Mouse (Mus musculus) adipocyte (in vitro differentiated cells): ENCODE measurements around the gene Dcpp2.
"Not testable (repeated sequence)": the region's sequence is repeated elsewhere in the genome, so short reads cannot be mapped to it uniquely, and the experiment has no call there.

Experiments
- DNase-seq: peaks from one replicate; pipeline ENCODE4 v3.0.0-alpha.2; 2016; ENCODE audit warnings: low spot score

Dcpp2 gene

DNA sequence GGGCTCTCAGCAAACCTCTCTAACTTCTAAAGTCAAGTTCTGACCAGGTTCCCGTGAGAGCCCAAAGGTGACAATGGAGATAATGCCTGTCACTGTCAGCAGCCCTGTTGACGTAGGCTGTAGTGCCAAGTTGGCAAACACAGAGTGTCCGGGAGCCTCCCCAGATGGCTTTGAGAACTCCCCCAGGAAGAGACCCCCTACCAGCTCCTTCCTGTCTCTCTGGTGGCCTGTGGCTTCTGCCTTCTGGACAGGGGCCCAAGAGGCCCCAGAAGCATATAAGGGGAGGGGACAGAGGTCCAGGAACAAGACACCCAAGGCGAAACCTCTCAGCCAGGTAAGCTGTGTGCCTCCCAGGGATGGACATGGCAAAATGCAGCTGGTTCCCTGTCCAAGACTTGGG lies at the start of gene Dcpp2, which contains the start of gene Dcpp1:
TSS of gene Dcpp2 (plus strand) at position 305 of the 400 bp plus-strand sequence.
TSS of gene Dcpp1 (plus strand) at position 301 of the 400 bp plus-strand sequence.
- DNase-seq: not testable (repeated sequence)

GRCm38 (mm10) chr17:23831201-23831600 lies 49.5 kb upstream of the Dcpp2 start:
- DNase-seq: no peak

- no peak for DNase-seq
These were observed 44.6 kb upstream of the Dcpp2 start, which contains the start of gene Prss33 for GRCm38 (mm10) chr17:23836006-23836575. Prss33 (minus strand) TSS chr17:23836056.

DNA sequence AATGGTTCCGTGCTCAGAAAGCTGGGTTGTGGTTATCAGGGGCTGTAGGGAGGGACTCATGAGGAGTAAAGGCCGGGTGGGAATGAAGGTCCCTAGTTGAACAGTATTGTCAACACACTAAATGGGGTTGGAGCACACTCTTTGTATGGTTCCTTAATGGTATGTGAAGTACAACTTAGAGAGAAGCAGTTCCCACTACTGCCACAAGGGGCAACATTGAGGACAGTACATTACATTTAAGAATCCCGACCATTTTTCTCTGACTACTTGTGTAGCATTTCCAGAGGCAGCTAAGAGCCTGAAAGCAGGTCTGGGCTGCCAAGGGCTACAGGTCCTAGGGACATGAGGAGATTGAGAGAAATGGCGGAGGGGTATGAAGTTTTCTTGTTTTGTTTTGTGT lies 39.5 kb upstream of the Dcpp2 start:
- DNase-seq: peak; percentile 69

DNA sequence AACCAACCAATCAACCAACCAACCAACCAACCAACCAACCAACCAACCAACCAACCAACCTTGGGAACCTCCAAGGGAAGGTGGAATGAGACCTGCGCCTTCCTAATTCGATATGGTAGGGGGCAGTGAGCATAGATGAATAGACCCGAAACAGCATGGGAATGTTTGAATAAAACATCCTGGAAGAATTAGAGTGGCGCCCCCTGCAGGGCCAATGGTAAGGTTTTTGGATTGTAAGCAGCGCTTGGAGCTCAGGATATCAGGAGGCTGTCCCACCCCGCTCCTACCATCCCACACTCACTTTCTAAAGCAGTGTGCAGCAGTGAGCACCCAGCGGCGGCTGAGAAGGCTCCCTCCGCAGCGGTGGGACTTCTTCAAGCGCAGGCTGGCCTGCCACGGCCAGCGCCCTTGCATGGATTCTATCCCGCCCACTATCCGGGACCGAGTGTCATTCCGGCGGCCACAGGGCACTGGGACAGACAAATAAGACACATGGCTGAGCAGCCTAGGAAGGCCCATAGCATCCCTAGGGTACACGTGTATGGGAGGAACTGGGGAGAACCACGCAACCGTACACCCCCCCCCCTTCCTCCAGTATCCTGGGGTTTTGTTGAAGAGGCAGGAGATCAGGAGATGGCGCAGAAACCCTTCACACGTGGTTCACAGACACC lies 37.4 kb upstream of the Dcpp2 start:
- DNase-seq: no peak

- DNase-seq: no peak
These were observed 36.8 kb upstream of the Dcpp2 start, which contains the start of the genes Prss32 and Prss41 for GRCm38 (mm10) chr17:23843812-23844273. Prss32 (plus strand) TSS chr17:23843855. Prss41 (minus strand) TSS chr17:23844172.

- no peak for DNase-seq
These were observed 30.7 kb upstream of the Dcpp2 start for GRCm38 (mm10) chr17:23850028-23850427.

DNA sequence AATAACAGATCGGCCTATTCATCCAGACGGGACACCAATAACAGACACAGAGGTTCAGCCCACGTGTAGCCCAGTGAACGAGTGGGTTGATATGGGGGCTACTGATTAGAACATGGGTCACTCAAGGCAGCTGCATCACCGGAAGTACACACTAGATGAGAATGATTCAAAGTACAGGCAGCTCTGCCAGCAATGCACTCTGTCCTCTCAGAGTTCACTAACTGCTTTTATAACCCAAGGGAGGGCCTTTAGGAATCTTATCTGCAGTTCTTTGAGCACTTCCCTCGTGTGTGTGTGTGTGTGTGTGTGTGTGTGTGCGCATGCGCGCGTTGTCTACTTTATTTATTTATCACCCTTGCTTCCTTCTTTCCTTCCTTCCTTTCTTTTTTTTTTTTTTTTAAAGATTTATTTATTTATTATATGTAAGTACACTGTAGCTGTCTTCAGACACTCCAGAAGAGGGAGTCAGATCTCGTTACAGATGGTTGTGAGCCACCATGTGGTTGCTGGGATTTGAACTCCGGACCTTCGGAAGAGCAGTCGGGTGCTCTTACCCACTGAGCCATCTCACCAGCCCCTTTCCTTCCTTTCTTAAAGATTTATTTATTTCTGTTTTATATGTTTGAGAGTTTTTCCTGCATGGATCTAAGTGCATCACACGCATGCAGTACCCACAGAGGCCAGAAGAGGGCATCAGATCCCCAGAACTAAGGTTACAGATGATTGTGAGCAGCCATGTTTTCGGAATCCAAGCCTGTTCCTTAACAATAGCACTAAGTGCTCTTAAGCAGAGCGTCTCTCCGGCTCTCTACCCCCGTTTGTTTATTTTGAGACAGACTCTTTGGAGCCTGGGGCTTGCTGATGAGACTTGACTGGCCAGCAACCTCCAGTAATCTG lies 29.6 kb upstream of the Dcpp2 start:
- peak; percentile 75 for DNase-seq

DNA sequence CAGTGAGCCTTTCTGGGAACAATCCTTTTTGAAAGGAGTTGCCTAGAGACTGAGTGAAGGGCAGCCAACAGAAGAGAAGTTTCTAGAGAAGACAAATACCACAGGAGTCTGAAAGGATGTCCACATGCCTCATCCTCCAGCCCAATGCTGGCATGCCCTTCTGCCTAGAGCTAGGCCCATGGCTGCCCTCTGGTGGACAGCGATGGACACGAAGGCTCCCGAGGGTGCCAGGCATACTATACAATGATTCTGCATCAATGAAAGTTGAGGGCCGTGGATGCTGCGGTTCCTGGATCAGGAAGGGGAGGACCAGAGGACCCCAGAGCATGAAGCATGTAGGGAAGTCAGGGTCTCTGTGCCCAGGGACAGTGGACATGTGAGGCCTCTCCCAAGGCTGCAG lies 27.4 kb upstream of the Dcpp2 start:
- peak; percentile 81 for DNase-seq

DNA sequence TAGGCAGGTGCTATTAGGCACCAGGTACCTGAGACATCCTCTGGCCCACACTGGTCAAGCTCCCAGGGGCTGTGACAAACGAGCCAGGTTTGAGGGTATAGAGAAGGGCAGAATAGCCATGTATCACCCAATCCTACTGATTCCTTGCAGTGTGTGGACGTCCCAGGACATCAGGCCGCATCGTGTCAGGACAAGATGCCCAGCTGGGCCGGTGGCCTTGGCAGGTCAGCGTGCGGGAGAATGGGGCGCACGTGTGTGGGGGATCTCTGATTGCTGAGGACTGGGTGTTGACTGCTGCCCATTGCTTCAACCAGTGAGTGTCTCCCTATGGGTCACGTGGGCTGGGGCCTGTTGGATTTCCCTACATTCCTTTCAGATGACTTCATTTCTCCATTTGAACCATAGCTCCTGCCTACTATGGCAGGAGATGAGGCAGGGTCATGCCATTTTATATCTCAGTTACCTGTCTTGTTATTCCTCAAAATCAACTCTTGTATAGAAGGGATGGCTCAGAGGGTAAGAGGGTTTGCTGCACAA lies 26.4 kb upstream of the Dcpp2 start:
- DNase-seq: no peak

DNA sequence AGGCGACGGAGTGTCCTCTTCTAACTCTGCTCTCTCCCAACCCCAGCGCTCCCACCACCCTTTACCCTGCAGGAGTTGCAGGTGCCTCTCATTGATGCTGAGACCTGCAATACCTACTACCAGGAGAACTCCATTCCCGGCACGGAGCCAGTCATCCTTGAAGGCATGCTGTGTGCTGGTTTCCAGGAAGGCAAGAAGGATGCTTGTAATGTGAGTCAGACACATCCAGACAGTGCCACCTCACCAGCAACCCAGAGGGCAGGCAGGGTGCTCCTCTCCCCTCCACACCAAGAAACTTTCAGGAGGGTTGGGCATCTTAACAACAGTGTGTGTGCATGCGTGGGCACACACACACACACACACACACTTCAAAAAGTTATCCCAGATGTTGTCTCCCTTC lies 23.5 kb upstream of the Dcpp2 start:
- no peak for DNase-seq

GRCm38 (mm10) chr17:23857913-23858312 lies 22.8 kb upstream of the Dcpp2 start:
- no peak for DNase-seq

DNA sequence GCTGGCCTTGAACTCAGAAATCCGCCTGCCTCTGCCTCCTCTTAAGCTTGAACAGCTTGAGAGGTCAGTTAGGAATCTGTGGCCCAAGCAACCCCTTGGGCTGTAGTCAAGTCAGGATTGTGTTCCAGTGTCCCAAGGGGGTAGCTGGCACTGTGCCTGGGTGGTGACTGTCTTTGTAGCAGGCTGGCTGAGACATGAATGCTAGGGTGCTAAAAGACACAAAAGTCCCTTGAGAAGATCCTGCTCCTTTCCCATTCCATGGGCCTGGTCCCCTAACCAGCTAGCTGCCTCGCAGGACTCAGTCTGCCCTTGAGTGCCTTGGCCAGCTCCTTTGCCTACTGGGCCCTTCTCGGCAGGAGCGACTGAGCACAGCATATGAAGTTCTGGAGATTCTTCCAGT lies 17.8 kb upstream of the Dcpp2 start:
- peak; percentile 50 for DNase-seq

GRCm38 (mm10) chr17:23867756-23868155 lies 12.9 kb upstream of the Dcpp2 start, which contains the start of gene Prss21:
Prss21 (plus strand) TSS chr17:23868056.
- DNase-seq: no peak

DNA sequence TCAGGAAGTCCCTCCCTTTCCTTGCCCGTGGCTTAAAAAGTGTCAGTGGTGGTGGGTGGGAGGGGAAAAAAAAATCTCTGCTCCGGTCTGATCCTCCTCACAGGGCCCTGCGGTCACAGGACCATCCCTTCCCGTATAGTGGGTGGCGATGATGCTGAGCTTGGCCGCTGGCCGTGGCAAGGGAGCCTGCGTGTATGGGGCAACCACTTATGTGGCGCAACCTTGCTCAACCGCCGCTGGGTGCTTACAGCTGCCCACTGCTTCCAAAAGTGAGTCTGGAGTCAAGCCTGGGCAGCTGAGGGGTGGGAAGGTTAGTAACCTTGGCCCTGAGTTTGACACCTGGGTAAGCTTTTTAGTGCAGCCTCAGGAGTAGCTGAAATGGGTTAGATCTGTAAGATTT lies 12.2 kb upstream of the Dcpp2 start:
- no peak for DNase-seq

DNA sequence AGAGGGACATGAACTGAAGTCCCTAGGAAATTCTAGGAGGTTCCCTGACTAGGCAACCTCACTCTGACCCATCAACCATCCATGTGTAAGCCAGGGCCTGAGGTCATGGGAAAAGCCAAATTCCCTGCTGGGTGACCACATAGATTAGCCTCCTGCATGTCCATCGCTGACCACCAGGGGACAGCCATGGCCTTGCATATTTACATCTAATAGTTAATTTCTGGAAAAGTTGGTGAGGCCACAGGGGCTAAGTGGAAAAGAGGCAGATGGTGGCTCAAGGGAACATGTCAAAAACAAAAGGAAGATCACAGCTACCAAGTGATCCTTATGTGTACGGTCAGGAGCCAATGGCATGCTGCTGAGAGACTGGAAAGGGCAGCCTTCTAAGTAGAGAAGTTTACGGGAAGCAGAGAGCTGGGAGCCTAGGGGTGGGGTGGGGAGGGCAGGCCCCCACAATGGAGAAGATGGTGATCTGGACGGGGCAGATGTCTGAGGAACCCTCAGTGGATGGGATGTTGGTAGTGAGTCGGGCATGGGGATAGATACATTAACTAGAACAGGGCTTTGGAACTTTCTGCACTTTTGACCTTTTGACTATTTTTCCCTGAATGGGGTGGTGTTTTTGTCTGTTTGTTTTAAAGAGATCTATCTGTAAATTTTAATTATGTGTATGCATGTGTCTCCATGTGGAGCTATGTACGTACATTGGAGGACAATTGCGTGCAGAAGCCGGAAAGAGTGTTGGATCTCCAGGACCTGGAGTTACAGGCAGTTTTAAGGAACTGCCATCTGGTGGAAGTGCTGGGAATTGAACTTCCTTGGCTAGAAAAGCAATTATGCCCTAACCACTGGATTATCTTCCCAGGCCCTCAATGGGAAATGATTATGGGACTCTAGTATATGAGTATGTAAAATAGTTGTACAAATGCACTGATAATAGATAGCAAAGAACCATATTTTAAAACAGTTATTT lies 6.5 kb upstream of the Dcpp2 start:
- peak; percentile 76 for DNase-seq

GRCm38 (mm10) chr17:23876741-23877140 lies 3.9 kb upstream of the Dcpp2 start:
- DNase-seq: no peak

- no peak for DNase-seq
These were observed 3.5 kb upstream of the Dcpp2 start for GRCm38 (mm10) chr17:23877166-23877565.

DNA sequence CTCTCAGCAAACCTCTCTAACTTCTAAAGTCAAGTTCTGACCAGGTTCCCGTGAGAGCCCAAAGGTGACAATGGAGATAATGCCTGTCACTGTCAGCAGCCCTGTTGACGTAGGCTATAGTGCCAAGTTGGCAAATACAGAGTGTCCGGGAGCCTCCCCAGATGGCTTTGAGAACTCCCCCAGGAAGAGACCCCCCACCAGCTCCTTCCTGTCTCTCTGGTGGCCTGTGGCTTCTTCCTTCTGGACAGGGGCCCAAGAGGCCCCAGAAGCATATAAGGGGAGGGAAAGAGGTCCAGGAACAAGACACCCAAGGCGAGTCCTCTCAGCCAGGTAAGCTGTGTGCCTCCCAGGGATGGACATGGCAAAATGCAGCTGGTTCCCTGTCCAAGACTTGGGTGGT lies 36.5 kb downstream of the Dcpp2 start, which contains the start of gene Dcpp3:
TSS of gene Dcpp3 (plus strand) at position 301 of the 400 bp plus-strand sequence.
- not testable (repeated sequence) for DNase-seq

DNA sequence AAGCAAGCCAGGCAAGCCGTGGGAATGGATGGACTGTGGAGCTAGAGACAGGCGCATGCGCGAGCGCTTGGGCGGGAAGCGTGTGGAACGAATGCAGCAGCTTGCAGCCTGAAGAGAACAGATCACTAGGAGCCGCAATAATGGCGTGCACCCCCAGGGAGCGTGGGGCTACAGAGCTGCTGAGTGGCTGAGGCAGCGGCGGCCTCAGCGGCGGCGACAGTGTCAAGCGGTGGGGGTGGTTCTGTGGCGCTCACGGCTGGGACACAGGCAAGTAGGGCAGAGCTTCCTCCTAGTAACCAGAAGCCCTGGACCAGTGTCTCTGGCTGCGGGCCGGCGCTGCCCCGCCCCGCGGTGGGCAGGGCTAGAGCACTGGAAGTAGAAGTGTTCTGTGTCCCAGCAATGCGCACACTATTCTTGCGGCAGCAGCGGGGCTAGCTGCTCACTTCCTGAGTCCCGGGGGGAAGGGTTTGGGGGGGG lies 43.9 kb downstream of the Dcpp2 start:
- peak; percentile 93 for DNase-seq

DNA sequence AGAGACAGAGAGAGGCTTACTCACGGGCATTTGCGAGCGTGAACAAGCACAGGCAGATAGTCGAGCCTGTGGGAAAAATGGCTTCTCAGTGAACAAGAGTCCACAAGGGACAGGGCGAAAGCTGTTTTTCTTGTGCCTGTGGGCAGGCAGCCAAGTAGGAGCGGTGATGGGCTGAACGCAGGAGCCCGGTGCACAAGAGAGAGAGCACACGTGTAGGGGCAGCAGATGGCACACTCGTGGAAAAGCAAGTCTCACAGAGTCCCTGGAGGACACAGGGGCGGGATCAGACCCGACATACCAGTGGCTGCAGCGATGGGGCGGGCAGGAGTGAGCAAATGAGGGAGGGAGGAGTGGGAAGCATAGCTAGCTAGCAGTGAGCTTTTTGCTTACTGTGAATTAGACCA lies 44.4 kb downstream of the Dcpp2 start:
- peak; percentile 76 for DNase-seq
